ENCODE assay signal across 8 mouse cellular contexts in the genomic region with DNA sequence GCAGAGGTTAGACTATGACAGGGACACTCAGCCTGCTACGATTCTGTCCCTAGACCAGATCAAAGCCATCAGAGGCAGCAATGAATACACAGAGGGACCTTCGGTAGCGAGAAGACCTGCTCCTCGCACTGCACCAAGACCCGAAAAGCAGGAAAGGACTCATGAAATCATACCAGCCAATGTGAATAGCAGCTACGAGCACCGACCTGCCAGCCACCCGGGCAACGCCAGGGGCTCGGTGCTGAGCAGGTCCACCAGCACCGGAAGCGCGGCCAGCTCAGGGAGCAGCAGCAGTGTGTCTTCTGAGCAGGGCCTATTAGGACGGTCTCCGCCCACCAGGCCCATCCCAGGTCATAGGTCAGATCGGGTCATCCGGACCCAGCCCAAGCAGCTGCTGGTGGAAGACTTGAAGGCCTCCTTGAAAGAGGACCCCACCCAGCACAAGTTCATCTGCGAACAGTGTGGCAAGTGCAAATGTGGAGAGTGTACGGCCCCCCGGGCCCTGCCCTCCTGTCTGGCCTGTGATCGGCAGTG. TPM values are rescaled to one million over a fixed set of nuclear protein-coding genes. Genes with fewer than 3 reads are reported as not detected.
A peak's percentile ranks its signal among the peaks of the same experiment; 100 is the strongest.
DNase-seq lines count a peak whose midpoint lies in the region; ATAC-seq and TF ChIP-seq lines count a peak whose summit lies in the region.

No protein-coding gene starts in this region.

- 91% methylated on average over 21 of the region's 21 CpGs for WGBS in spleen, adult 2 months
- WGBS in intestine, postnatal 0 days, result 64% methylated on average over 21 of the region's 21 CpGs
- 78% methylated on average over 21 of the region's 21 CpGs for WGBS in midbrain, embryonic 10.5 days

- H3K9ac ChIP-seq in intestine, postnatal 0 days (ENCODE audit: low read depth, low read length), result no peak overlapping the region

- 0 out of 2 replicates have a peak overlapping the region, but pooled peaks have one; percentile 31 for H3K27ac ChIP-seq in spleen, adult 2 months (ENCODE audit: insufficient read depth, low read length)
- H3K27ac ChIP-seq in intestine, postnatal 0 days (ENCODE audit: low read depth, low read length), result no peak overlapping the region
- peak overlapping the region; percentile 92 for H3K27ac ChIP-seq in midbrain, embryonic 10.5 days (replicated peaks)

- intact Hi-C loops in gastrocnemius, postnatal 36 days (cut with DNase I), result loop anchor here (5.0 kb wide), 3 partner anchors 115 to 295 kb away; no protein-coding TSS in a partner anchor

- TF ChIP-seq POLR2A in spleen, adult 2 months (IDR thresholded peaks at IDR 0.05; ENCODE audit: low read depth, low read length), result no peak

- H3K4me2 ChIP-seq in intestine, postnatal 0 days (replicated peaks; ENCODE audit: low read depth), result peak overlapping the region; percentile 76

- H3K4me1 ChIP-seq in spleen, adult 2 months (ENCODE audit: control insufficient read depth, insufficient read depth, insufficient read length), result peaks cover 11% of the 10 kb centered on the region
- H3K4me1 ChIP-seq in intestine, postnatal 0 days (replicated peaks; ENCODE audit: control insufficient read depth, insufficient read depth, low read length), result no peaks in the 10 kb centered on the region; the same call in 1 of the 2 replicates
- peaks cover 37% of the 10 kb centered on the region for H3K4me1 ChIP-seq in midbrain, embryonic 10.5 days

- H3K9me3 ChIP-seq in intestine, postnatal 0 days (ENCODE audit: control insufficient read depth), result no peaks in the 10 kb centered on the region
- no peaks in the 10 kb centered on the region for H3K9me3 ChIP-seq in midbrain, embryonic 10.5 days (replicated peaks)

- no peak overlapping the region for H3K4me3 ChIP-seq in spleen, adult 2 months (ENCODE audit: extremely low read depth, insufficient read depth, insufficient read length)
- peak overlapping the region; percentile 83 for H3K4me3 ChIP-seq in intestine, postnatal 0 days (ENCODE audit: low read depth, low read length)
- peak overlapping the region; percentile 80 for H3K4me3 ChIP-seq in midbrain, embryonic 10.5 days

- no peak for DNase-seq in spleen, adult 2 months (ENCODE audit: low read depth in 1 of 2, low spot score in 2 of 2)
- DNase-seq in spleen, adult 18-20 months, result no peak
- DNase-seq in gastrocnemius, postnatal 36 days, result peak; percentile 57 to 72
- no peak for DNase-seq in midbrain, embryonic 10.5 days (ENCODE audit: low spot score)
- no peak for DNase-seq in embryo, embryonic 9.5 days (ENCODE audit: extremely low spot score)
- DNase-seq in layer of hippocampus, postnatal 25 days (ENCODE audit: extremely low spot score in 1 of 2, low spot score in 1 of 2), result no peak

- H3K36me3 ChIP-seq in spleen, adult 2 months (ENCODE audit: control insufficient read depth, insufficient read depth, low read length), result no peaks in the 10 kb centered on the region
- H3K36me3 ChIP-seq in intestine, postnatal 0 days (ENCODE audit: control insufficient read depth, insufficient read depth), result peaks cover 27% of the 10 kb centered on the region
- H3K36me3 ChIP-seq in midbrain, embryonic 10.5 days, result peaks cover 36% of the 10 kb centered on the region

- H3K27me3 ChIP-seq in spleen, adult 2 months (ENCODE audit: control insufficient read depth, insufficient read depth, low read length), result peaks cover 8% of the 10 kb centered on the region; the same call in 1 of the 2 replicates
- no peaks in the 10 kb centered on the region for H3K27me3 ChIP-seq in intestine, postnatal 0 days (replicated peaks; ENCODE audit: control insufficient read depth, insufficient read depth, low read length)
- H3K27me3 ChIP-seq in midbrain, embryonic 10.5 days (ENCODE audit: low read depth, poor library complexity, severe bottlenecking), result peaks cover 39% of the 10 kb centered on the region

- TF ChIP-seq CTCF in spleen, adult 2 months (IDR thresholded peaks at IDR 0.05; ENCODE audit: extremely low read depth, insufficient read depth, insufficient read length, insufficient replicate concordance), result no peak
- TF ChIP-seq CTCF in intestine, postnatal 0 days (IDR thresholded peaks at IDR 0.05; ENCODE audit: low read depth), result no peak

- ATAC-seq in intestine, postnatal 0 days, result no peak
- ATAC-seq in erythroid progenitor cell, adult 5-6 weeks (replicated peaks; ENCODE audit: low FRiP score, poor library complexity, severe bottlenecking), result no peak

RNA-seq across cellular contexts. Expression of a gene that starts 3.0 kb away (rescaled TPM):
- 6.1 and 9.5 TPM in 2 replicates for polyA plus RNA-seq in spleen, adult 2 months (2012; rRNA removed)
- 10 to 100 TPM; 17.2 to 20.1 TPM for total RNA-seq in gastrocnemius, postnatal 36 days (2021)
- polyA plus RNA-seq in intestine, postnatal 0 days (2015; fragmentation: Nextera tagmentation; extraction: Ambion mirVana), result 7.9 and 9.2 TPM in 2 replicates
- polyA plus RNA-seq in midbrain, embryonic 10.5 days (2016; fragmentation: Nextera tagmentation; extraction: Ambion mirVana), result 18.2 and 19.6 TPM in 2 replicates
- total RNA-seq in erythroid progenitor cell, adult 5-6 weeks (2015; ENCODE audit: low replicate concordance), result 1.1 and 2.1 TPM in 2 replicates
- not detected in 2 replicates for total RNA-seq in erythroid progenitor cell, adult 5-6 weeks (2017; ENCODE audit: low replicate concordance)
- 10 to 100 TPM; 14.0 to 14.2 TPM for total RNA-seq in layer of hippocampus, postnatal 25 days (2021)

Comparison
In these comparisons a context has a peak if more than half of its experiments do, and no peak if none do; other contexts are left out.
1. DNase-seq: peak in gastrocnemius, postnatal 36 days (2 of 2); none in spleen, adult 2 months (0 of 2), spleen, adult 18-20 months (0 of 2), midbrain, embryonic 10.5 days (single experiment), embryo, embryonic 9.5 days (single experiment) and layer of hippocampus, postnatal 25 days (0 of 2).
2. RNA of a gene that starts 3.0 kb away (total RNA-seq): 17.2 to 20.1 TPM in gastrocnemius, postnatal 36 days and 14.0 to 14.2 TPM in layer of hippocampus, postnatal 25 days; 1.1 to 2.1 TPM in erythroid progenitor cell, adult 5-6 weeks; every median in the first group is over 4 times any median in the second.